Mouse (Mus musculus) megakaryocyte, embryonic 14.5 days (primary cell): ENCODE results near the gene Adcy5. TPM values are rescaled to one million over a fixed set of nuclear protein-coding genes. Genes with fewer than 3 reads are reported as not detected.

Experiments
- H3K27me3 ChIP-seq: replicated peaks from 2 replicates; pipeline ENCODE3; 2012; ENCODE audit warnings: inconsistent platforms
- H3K36me3 ChIP-seq: replicated peaks from 2 replicates; pipeline ENCODE3; 2012; ENCODE audit warnings: low read length, inconsistent platforms, mixed read lengths
- H3K4me1 ChIP-seq: 2 replicates; pipeline ENCODE4 v1.6.1; 2012; ENCODE audit warnings: inconsistent platforms
- H3K4me3 ChIP-seq: replicated peaks from 2 replicates; pipeline ENCODE3; 2012; ENCODE audit warnings: moderate library complexity, mild to moderate bottlenecking, inconsistent platforms
- H3K9me3 ChIP-seq: 2 replicates; pipeline ENCODE4 v1.6.1; 2012; ENCODE audit warnings: inconsistent platforms
- FLI1 ChIP-seq: IDR thresholded peaks from 2 replicates; pipeline ENCODE4 v1.6.1; 2012; ENCODE audit warnings: low read length, inconsistent platforms, mixed read lengths
- GATA1 ChIP-seq: IDR thresholded peaks from 3 replicates; pipeline ENCODE4 v1.6.1; 2012; ENCODE audit warnings: mixed read lengths, low read length, inconsistent platforms, borderline replicate concordance
- polyA plus RNA-seq: library from polyadenylated mRNA; stranded (reverse); fragments of >175 nt; gene quantifications from 2 replicates; pipeline ENCODE4 v1.2.3, GENCODE M21; 2012; ENCODE audit warnings: low replicate concordance; ENCODE audit not compliant: insufficient read depth

Gene Adcy5
- polyA plus RNA-seq, 1 experiment = 3.9 TPM

GRCm38 (mm10) chr16:35318397-35318796 lies 163.7 kb downstream of the Adcy5 start:
- Histone ChIP-seq H3K27me3 (no peaks in the 10 kb centered on the region), H3K4me1 (peaks cover 16% of the 10 kb centered on the region), H3K4me3 (no peak overlapping the region), H3K9me3 (no peaks in the 10 kb centered on the region), H3K36me3 (peaks cover 7% of the 10 kb centered on the region)
- TF ChIP-seq GATA1 (no peak), FLI1 (no peak)

- TF ChIP-seq FLI1 = no peak
- Histone ChIP-seq H3K4me1 (peaks cover 16% of the 10 kb centered on the region), H3K9me3 (no peaks in the 10 kb centered on the region), H3K4me3 (no peak overlapping the region), H3K36me3 (no peaks in the 10 kb centered on the region), H3K27me3 (no peaks in the 10 kb centered on the region)
Observed at GRCm38 (mm10) chr16:35319335-35319734, 164.7 kb downstream of the Adcy5 start.

DNA sequence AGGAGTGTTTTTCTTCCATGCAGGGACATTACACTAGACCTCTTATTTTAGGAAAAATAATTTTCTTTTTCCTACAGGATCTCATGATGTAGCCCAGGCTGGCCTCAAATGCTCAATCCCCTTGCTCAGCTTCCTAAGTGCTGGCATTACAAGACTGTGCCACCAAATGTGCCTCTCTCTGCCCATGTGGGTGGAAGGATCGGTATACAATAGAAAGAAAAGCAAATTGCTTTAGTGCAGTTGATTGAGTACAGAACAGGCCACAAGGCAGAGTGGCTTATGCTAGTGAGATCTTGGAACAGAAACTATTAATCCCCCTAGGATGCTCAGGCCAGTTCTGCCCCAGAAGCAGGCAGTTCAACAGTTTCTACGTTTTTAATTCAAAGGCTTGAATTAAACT lies 165.1 kb downstream of the Adcy5 start:
- Histone ChIP-seq H3K9me3 (no peaks in the 10 kb centered on the region), H3K36me3 (no peaks in the 10 kb centered on the region), H3K4me3 (no peak overlapping the region), H3K27me3 (no peaks in the 10 kb centered on the region), H3K4me1 (peaks cover 16% of the 10 kb centered on the region)
- TF ChIP-seq GATA1 (no peak), FLI1 (no peak)

DNA sequence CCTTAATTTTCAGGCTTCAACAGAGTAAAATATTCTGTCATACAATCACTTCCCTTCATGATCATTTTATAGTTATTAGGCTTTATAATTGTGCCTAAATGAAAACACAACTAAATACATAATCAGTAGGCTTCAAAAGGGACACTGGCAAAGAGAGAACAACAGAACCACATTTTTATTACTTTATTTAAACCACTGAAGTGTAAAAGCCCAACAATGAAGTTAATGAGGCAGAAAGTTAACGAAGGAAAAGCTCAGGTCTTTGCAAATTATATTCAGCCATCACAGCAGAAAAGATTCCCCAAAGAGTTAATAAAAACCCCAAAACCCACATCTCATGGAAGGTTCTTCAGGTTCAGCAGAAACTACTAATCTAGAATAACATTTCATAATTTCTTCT lies 175.8 kb downstream of the Adcy5 start:
- Histone ChIP-seq H3K4me3 (no peak overlapping the region), H3K4me1 (no peaks in the 10 kb centered on the region), H3K9me3 (no peaks in the 10 kb centered on the region), H3K36me3 (peaks cover 6% of the 10 kb centered on the region), H3K27me3 (no peaks in the 10 kb centered on the region)
- no peak for TF ChIP-seq GATA1
- TF ChIP-seq FLI1 = no peak

Other genes with a start within 250 kb of the Adcy5 start
- 8.7 and 58.7 TPM in 2 replicates for gene Hacd2, start 132.4 kb upstream of the Adcy5 start, polyA plus RNA-seq
- 0.07 TPM in 1 of 2 replicates, not detected in the other for gene Sec22a, start 209.0 kb downstream of the Adcy5 start, polyA plus RNA-seq